In the genomic region with DNA sequence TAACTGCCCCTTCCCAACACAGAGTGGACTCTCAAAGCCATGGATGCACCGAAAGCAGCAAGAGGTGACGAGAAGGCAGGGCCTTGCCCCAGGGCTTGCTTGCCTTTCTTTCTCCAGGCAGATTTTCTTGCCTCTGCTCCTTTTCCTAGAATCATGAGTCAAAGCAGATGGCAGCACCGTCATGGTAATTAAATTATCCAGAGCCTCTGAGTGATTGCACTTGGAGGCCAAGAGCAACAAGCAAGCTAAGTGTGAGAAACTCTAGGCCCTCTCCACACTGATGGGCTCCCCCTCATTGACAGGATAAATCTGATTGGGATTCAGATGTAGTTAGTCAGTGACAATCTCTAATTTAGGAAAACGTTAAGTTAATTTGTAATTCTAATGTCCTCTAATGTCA, we compare ENCODE assay signal across 12 mouse cellular contexts.
DNase-seq lines count a peak whose midpoint lies in the region.
"Had no signal": no experiment of that assay in that cellular context is flagged by ENCODE, and none has a peak within 500 bp of the region (broad histone marks: within the 10 kb centered on the region; RNA-seq: fewer than 3 reads in every experiment).

No protein-coding gene starts in this region.

- peak; percentile 37 to 56 for DNase-seq in cerebellum, postnatal 14 days
- no peak for DNase-seq in cerebellum, adult 9-11 months
- peak; percentile 16 for DNase-seq in kidney, postnatal 10 days
- DNase-seq in kidney, adult 9 months, result no peak
- DNase-seq in retina, postnatal 1 day, result peak; percentile 54
- DNase-seq in retina, embryonic 14.5 days (ENCODE audit: low spot score), result no peak
- DNase-seq in mesoderm, embryonic 11.5 days (ENCODE audit: low read depth, low spot score), result peak; percentile 35
- no peak for DNase-seq in urinary bladder, adult 2 months (ENCODE audit: low spot score)
- DNase-seq: cerebellum, adult 11-12 months; gastrocnemius, adult 2 months; layer of hippocampus, postnatal 36 days; right cerebral cortex, postnatal 25 days had no signal

Comparison
In these comparisons a context has a peak if more than half of its experiments do, and no peak if none do; other contexts are left out.
1. DNase-seq: peak in cerebellum, postnatal 14 days (2 of 2), kidney, postnatal 10 days (single experiment), retina, postnatal 1 day (single experiment) and mesoderm, embryonic 11.5 days (single experiment); none in cerebellum, adult 9-11 months (single experiment), kidney, adult 9 months (single experiment), retina, embryonic 14.5 days (single experiment) and urinary bladder, adult 2 months (single experiment).